Mouse (Mus musculus) lung, adult 18-20 months (tissue): ENCODE measurements around the gene Hbb-bt.
A peak's percentile ranks its signal among the peaks of the same experiment; 100 is the strongest.
"Not testable (repeated sequence)": the region's sequence is repeated elsewhere in the genome, so short reads cannot be mapped to it uniquely, and the experiment has no call there.

Experiments used
- DNase-seq, 2 experiments: peaks; one replicate each; pipeline ENCODE4 v3.0.0; 2022; ENCODE audit warnings: mixed read lengths in 2 of 2

Gene Hbb-bt

DNA sequence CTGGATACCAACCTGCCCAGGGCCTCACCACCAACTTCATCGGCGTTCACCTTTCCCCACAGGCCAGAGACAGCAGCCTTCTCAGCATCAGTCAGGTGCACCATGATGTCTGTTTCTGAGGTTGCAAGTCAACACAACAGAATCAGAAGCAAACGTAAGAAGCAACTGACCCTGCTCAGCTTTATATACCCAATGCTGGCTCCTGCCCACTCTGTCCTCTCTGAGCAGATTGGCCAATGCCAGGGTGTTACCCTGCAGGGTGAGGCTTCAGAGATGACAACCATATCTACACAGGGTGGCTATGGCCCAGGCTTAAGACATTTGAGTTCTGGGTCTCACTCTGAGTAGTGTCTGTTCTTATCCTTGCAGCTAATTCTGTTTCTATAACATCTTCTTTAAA lies at the start of gene Hbb-bt:
Hbb-bt (minus strand) TSS at position 231 of the 400 bp plus-strand sequence.
- no peak for DNase-seq

DNA sequence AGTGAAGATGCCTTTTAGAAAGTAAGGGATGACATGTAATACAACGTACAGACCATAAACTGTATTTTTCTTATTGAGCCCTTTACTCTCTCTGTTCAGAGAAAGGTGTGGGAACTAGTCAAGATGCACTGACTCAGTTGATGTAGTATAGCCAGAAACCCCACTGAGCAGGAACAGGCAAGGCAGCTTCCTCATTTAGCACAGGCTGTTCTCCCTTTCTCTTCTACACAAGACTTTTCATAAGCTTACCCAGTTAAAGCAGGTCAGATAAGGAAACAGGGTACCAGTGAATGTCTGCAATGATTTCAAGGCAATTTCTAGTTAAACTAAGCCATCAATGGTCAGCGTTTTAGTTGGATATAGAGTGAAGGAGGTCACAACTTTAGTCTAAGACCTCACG lies 47.7 kb upstream of the Hbb-bt start:
- no peak for DNase-seq

DNA sequence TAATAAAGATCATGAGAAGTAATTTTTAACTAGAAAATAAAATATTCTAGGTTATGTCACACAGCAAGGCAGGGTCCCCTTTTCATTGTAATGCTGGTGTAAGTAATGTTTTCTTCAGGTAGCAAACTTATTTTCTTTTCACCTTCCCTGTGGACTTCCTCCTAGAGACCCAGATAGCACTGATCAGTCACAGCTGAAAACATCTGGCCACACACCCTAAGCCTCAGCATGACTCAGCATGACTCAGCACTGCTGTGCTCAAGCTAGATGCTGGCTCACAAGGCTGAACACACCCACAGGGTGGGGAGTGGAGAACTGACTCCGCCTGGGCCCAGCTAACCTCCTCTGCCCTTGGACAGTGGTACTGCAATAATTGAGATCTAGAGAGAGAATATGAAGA lies 47.1 kb upstream of the Hbb-bt start:
- DNase-seq: peak; percentile 1 to 4

DNA sequence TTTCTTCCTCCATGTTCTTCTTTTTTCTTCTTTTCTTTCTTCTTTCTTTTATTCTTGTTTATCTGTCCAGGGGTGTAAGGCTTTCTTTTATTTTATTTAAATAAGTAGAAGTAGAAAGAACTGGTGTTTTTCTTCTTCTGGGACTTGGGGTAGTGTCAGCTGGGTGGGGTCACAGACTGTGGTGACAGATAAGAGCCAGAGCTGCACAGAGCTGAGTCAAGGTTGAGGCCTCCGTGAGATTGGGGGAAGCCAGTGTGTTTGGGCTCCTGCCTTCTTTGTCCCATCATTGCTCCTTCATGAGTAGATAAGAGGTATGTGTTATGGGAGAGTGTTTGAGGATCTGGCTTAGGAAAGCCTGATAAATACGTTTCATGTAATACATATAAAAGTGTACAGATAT lies 45.3 kb upstream of the Hbb-bt start:
- DNase-seq: no peak

DNA sequence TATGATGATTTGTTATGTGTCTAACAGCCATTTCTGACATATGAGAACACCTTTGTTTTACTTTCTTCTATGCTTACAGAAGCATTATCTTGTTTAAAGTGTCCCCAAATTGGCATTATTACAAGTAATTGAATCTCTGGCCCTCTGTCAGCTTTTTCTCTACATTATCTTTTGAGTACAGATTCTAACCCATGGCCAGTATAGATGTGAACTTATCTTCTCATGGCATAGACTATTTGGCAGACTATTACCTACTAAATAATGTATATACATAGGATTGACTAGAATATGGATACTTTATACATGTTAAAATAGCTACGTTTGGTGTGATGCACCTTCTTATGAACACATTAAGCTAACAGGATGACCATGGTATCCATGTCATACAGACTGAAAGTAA lies 40.9 kb upstream of the Hbb-bt start:
- DNase-seq: no peak

DNA sequence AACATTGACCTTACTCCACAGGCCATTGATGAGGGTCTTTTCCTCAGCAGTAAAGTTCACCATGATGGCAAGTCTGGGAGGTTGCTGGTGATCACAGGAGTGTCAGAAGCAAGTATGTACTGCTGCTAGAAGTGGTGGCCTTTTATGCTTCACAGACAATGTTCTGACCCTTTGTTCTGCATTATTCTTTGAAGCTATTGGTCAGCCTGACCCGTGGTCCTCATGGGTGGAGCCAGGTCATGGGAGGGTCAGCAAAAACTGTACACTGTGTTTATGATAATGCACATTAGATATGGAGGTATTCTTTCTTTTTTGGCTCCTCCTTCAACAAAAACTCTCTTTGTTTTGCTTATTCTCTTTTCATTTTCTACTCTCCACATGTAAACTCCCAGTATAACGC lies 39.3 kb upstream of the Hbb-bt start, which contains the start of gene Hbb-y:
Hbb-y (minus strand) TSS at position 127 of the 400 bp plus-strand sequence.
- DNase-seq: no peak

DNA sequence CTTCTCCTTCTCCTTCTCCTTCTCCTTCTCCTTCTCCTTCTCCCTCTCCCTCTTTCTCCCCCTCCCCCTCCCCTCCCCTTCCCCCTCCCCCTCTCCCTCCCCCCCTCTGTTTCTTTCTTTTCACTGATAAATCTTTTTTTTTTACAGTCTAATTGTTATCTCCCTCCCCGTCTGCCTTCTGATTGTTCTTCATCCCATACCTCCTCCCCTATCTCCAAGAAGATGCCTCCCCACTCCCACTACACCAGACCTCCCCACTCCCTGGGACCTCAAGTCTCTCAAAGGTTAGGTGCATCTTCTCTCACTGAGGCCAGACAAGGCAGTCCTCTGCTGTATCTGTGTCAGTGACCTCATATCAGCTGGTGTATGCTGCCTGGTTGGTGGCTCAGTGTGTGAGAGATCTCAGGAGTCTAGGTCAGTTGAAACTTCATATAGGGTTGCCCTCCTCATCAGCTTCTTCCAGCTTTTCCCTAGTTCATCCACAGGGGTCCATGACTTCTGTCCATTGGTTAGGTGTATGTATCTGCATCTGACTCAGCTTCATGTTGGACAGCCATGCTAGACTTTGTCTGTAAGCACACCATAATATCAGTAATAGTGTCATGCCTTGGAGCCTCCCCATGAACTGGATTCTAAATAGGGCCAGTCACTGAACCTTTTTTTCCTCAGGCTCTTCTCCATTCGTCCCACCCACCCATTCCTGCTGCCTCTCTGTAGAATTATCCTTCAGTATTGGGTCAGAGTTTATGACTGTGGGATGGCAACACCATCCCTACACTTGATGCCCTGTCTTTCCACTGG lies 30.9 kb upstream of the Hbb-bt start:
- no peak for DNase-seq

DNA sequence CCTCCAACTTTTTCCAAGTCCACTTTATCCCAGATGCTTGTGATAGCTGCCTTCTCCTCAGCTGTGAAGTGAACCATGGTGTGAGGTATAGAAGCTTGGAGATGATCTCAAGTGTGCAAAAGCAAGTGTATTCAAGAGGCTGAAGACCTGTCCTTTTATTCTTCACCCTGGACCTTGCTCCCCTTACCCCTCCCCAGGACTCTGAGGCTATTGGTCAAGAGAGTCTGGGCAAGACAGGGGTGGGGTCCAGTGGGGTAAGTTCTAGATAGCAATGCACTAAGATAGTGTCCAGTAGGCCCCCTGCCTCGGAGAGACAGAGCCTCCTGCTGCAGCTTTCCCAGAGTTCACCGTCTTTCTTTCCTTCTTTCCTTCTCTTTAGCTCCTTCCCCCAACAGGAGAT lies 29.2 kb upstream of the Hbb-bt start, which contains the start of gene Hbb-bh1:
Hbb-bh1 (minus strand) TSS at position 131 of the 400 bp plus-strand sequence.
- DNase-seq: no peak

DNA sequence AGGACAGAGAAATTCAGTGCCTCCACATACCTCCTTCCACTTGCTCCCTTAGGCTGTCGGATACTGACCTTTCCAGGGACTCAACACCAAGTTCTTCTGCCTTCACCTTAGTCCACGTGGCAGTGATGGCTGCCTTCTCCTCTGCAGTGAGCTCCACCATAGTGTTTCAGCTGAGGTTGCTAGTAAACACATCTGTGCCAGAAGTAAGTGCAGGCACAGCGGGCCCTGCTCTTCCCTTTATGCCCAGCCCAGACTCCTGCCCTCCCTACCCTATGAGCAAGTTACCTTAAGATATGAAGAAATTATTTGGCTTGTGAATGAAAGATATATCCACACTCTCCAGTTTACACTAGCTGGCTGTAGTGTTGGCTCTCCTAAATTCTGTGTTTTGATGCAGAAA lies 26.5 kb upstream of the Hbb-bt start, which contains the start of gene Hbb-bh2:
Hbb-bh2 (minus strand) TSS at position 253 of the 400 bp plus-strand sequence.
- DNase-seq: no peak

DNA sequence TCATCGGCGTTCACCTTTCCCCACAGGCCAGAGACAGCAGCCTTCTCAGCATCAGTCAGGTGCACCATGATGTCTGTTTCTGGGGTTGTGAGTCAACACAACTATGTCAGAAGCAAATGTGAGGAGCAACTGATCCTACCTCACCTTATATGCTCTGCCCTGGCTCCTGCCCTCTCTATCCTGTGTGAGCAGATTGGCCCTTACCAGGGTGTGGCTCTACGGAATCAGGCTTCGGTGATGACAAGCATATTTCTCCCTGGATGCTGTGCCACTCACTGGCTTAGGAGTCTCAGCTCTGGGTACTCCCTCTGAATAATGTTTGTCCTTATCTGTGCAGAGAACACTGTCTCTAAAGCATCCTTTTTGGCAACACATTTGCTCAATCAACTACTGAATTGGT lies 14.0 kb upstream of the Hbb-bt start, which contains the start of gene Hbb-bs:
Hbb-bs (minus strand) TSS at position 289 of the 400 bp plus-strand sequence.
- DNase-seq: no peak

DNA sequence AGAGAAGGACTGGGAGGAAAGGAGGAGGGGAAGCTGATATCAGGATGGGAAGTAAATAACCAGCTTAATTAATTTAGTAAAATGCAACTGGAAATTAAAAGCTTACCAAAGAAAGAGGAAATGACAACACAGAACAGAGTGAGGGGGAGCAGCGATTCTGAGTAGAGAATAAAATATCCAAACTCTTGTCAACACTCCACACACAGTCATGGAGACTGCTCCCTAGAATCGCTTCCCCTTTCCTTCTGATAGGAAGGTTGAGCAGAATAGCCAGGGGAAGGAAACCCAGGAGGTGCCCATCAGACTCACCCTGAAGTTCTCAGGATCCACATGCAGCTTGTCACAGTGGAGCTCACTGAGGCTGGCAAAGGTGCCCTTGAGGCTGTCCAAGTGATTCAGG lies 13.3 kb upstream of the Hbb-bt start:
- not testable (repeated sequence) for DNase-seq

DNA sequence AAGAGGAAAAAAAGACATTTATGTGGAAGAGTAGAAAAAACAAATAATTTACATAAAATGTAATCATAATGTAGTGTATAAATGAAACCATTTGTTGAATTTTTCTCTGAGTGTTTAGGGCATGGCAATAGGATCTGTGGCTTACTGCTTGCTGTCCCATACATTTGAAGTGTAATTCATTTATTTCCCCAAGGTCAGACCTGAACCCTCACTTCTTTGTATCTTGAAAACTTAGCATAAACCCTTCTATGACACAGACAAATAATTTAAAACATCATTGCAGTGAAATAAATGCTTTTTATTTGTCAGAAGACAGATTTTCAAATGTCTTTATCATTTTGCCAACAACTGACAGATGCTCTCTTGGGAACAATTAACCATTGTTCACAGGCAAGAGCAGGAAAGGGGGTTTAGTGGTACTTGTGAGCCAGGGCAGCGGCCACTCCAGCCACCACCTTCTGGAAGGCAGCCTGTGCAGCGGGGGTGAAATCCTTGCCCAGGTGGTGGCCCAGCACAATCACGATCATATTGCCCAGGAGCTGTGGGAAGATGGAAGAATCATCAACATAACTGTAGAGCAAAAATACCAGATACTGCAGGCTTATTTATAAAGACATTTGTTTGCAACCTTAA lies 12.6 kb upstream of the Hbb-bt start:
- DNase-seq: no peak

DNA sequence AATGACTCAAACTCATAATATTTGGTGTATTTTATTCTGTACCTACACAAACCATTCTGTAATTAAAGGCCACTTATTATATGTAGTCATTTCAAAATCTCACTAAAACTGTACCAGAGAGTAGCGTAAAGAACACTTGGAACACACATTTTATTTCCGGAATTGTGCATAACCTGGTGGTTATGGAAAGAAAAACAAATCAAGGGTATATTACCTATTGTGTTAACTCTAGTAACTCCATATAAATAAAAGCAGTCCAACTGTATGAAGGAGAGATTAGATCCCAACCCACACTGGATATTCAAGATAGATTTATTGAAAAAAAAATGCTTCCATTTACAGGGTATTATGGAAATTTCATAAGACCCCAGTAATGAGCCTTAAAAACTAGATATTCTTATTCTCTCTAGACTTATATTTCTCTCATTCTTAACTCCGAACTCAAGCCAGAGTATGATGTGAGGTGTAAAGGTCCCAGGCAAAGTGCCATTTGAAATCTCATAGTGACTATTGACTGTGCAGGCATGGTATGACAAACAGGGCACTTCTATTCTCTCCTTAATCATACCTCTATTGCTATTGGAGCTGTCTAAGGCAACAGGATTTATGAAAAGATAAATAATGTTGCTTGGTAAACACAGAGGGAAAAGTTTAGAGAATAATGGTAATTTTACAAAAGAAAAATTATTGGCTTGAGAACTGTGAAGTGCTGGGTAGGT lies 11.9 kb upstream of the Hbb-bt start:
- no peak for DNase-seq

DNA sequence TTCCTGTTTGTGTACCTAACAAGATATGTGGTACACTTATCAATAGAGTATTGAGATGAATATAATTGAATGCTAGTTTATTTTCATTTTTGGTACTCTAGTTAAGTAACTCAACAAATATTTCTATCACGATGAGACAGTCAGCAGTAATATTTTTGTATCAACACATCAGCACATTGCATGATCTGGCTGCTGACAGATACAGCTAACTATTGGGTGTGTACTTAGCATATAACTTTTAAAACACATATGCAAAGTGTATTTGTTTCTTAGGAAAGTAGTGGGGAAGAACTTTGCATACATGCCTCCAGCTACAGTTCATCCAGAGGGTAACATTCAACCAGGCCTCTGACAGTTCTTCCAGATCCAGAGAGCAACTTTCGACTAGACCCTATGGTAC lies 10.8 kb upstream of the Hbb-bt start:
- DNase-seq: no peak

DNA sequence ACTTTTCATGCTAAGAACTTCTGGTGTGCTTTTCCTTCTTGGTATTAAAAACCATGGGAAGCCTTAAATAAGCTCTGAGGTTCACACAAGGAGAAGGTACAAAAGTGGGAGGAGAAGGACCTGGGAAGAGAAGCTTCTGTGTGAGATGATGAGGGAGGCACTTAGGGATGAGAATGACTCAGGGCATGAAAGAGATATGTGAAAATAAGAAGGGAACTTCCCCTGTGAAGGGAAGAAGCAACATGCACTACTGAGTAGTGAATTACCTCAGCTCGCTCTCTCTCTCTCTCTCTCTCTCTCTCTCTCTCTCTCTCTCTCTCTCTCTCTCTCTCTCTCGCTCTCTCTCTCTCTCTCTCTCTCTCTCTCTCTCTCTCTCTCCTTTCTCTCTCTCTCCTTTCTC lies 1.3 kb upstream of the Hbb-bt start:
- not testable (repeated sequence) for DNase-seq

DNA sequence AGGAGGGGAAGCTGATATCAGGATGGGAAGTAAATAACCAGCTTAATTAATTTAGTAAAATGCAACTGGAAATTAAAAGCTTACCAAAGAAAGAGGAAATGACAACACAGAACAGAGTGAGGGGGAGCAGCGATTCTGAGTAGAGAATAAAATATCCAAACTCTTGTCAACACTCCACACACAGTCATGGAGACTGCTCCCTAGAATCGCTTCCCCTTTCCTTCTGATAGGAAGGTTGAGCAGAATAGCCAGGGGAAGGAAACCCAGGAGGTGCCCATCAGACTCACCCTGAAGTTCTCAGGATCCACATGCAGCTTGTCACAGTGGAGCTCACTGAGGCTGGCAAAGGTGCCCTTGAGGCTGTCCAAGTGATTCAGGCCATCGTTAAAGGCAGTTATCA lies 644 bp downstream of the Hbb-bt start:
- DNase-seq: not testable (repeated sequence)

DNA sequence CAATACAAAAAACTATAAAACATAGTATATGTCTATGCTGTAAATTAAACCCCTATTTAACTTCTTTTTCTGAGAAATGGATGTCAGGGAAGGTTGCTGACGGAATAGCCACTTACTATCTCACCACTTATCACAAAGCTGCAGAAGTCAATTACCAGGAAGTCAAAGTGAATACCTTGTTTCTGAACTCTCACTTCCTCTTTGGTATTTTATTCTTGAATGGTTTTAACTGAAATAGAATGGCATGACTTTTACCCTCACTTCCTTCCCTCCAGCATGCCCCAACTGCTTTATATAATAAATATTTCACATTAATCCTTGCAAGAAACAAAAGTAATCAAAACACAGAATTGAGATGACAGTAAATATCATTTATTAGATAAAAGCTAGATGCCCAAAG lies 1.6 kb downstream of the Hbb-bt start:
- DNase-seq: no peak

DNA sequence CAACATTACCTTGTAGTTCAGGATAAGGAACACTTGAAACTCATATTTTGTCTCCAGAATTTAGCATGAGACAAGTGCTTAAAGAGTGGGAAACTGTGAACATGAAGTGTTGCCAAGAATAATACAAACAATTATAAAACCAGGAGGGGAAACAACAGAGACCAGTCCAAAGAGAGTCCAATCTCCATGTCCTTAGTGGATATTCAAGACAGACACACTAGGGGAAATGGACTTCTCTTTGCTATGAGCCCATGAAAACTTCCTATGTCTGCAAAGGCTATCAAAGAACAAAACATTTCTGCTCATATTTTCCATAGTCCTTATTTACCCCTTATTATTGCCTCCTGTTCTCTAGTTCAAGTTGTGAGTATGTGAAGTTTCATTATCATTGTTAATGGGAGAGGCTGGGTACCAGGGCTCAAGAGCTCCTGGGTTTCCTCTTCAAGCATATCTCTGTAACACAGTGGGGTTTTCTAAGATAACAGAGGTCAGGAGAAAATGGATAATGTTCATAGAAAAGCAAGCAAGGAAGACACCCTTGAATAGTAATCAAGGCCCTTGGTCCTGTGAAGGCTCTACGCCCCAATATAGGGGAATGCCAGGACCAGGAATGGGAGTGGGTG lies 2.5 kb downstream of the Hbb-bt start:
- DNase-seq: no peak

DNA sequence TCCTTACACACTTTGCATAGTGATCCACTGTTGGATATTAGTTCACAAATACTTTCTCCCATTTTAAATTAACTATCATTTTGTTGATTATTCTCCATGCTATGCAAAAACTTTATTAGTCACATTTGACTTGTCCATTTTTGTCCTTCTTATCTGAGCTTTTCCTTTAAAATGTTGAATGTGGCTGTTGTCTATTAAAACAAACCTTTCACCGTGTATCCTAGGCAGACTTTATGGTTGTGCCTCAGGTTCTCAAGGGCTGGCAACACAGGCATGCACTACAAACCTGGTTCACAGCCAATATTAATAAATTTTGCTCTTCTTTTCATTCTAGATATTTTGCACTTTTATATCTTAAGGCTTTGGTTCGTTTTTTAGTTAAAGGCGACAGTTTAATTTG lies 3.0 kb downstream of the Hbb-bt start:
- DNase-seq: no peak

DNA sequence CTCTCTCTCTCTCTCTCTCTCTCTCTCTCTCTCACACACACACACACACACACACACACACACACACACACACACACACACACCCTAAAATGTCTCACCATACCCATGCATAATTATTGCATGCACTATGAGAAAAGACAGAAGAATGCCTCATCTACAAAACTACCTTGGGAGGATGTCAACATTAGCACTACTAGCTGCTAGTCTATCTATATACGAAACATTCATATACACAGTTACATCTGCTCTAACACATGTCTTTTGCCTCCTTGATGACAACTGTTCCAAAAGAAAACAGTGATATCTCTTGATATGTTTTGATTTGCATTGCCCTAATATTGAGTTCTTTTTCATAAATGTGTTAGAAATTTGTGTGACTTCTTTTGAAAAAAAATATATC lies 3.5 kb downstream of the Hbb-bt start:
- DNase-seq: no peak

DNA sequence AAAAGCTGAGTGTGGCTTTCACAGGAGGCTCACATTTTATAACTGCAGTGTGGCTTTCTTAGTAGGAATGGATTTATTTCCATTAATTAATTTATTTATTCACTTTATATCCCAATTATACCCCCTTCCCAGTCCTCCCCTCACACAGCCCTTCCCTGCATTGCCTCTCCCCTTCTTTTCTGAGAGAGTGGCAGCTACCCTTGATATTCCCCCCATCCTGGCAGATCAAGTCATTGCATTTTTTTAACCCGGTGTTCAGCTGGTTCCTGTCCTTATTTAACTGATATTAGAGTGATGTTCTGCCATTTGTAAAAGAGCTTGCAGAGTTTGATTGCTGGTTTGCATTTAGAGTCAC lies 4.0 kb downstream of the Hbb-bt start:
- DNase-seq: no peak

DNA sequence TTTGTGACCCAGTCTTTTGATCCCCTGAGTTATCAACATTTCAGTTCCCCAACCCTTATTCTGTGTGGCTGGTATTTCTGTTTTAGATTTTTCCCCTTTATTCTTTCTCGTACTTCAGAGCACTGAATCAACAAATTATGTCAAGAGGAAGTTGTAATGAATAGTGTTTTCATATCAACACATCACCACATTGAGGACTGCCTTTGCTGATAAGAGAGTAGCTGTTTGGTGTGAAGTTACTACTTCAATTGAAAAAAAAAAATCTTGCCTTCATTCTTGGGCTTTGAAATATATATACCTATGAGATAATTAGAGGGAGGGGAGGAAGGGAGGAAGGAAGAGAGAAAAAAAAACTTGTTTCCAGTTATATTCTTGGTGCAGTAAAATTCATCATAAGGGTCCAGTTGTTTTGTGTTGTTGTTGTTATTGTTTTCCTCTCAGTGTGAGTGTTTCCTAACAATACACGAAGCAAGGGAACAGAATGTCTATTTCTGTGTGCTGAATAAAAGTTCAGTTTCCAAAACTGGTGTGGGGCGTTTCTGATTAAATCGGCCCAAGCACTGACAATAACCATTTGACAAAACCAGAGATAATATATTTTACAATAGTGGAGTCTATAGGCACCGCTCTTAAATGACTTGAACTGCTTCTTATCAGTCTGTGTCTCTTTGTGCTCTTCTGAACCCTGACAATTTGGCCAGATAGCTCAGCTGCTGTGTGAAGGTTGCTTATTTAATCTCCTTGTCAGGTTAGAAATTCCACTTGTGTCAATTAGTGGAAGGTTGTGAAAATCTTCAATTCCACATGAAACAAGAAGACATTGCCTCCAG lies 4.6 kb downstream of the Hbb-bt start:
- no peak for DNase-seq
